Mouse (Mus musculus): Measurements from ENCODE around the gene Phf2.

Phf2 gene

DNA sequence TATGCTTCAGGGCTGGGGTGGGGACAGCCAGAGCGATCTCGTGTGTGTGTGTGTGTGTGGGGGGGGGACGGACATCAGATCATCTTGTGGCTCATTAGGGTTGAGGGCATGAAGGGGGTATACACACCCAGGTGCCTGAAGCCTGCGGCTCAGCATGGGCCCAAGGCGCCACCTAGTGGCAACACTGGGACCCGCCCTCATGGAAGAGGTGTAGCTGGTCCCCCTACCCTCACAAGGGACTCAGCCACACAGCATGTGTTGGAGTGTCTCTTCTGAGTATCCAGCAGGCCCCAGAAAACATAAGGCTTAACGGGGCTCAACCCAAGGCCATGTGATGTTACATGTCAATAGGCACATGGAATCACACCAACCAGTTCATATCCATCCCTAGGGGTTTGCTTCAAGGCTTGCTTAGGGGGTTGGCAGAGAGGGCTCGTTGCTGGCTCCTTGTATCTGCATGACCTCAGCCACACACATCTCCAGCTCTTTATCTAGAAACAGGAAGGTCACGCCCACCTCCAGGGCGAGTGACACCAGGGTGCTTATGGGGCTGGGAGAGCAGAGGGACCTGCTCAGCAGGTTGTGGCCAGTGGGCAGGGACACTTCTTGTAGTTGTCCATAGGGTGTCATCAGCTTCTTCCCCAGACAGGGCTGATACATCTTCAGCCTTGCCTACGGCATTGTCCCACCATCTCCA lies 69.9 kb downstream of the Phf2 start:
- peak; percentile 54 for DNase-seq

DNA sequence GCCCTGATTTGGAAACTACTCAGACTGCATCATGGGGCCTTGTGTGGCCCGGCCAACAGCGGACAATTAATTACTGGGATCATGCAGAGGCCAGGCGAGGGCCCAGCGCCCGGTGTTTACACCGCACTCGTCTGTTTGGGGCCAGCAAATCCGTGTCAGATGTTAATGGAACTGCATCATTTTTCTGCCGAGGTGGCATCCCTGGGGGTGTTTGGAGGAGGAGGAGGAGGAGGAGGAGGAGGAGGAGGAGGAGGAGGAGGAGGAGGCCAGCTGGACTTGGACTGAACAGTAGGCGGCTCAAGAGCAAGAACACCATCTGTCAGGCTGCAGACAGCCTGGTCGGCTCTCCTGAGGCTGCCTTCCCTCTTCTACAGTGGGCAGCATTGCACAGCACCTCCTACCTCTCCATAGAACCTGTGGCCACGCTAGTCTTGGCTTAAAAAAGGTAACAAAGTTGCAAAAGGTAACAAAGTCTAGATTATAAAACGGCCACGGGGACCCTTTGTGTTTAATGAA lies 72.6 kb downstream of the Phf2 start:
- DNase-seq = peak; percentile 70

DNA sequence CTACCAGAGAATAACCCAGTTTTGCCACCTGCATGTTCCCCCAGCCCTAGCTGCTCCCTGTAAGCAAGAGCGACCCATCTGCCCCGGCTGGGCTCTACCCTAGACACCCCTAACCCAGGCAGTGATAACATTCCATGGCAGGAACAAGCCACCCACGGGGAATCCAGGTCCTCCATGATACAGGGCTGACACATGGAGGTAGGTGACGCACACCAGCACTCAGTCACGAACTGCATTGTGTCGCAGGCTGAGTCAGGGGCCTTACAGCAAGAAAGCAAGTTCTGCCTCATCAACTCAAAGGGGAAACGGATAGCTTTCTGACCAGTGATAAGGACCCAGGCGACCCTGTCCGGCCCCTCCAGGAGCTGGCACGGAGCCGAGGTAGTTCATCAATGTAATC lies 74.0 kb downstream of the Phf2 start:
- no peak for DNase-seq

DNA sequence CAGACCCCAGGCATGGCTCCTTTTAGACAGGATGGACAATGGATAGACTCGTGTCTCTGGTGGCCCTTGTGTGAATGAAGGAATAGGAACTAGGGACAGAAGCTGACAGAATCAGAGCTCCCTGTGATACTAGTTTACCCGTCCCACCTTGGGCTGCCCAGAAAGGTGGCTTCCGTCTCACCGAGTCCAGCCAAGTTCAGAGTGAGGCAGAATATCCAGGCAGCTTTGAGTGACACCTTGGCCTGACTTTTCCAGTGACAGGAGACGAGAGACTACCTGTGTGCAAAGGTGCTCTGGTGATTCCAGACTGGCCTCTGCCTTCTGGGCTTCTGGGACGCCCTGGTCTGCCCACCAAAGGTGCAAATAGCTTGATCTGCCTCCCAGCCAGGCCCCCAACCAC lies 75.2 kb downstream of the Phf2 start:
- no peak for DNase-seq

DNA sequence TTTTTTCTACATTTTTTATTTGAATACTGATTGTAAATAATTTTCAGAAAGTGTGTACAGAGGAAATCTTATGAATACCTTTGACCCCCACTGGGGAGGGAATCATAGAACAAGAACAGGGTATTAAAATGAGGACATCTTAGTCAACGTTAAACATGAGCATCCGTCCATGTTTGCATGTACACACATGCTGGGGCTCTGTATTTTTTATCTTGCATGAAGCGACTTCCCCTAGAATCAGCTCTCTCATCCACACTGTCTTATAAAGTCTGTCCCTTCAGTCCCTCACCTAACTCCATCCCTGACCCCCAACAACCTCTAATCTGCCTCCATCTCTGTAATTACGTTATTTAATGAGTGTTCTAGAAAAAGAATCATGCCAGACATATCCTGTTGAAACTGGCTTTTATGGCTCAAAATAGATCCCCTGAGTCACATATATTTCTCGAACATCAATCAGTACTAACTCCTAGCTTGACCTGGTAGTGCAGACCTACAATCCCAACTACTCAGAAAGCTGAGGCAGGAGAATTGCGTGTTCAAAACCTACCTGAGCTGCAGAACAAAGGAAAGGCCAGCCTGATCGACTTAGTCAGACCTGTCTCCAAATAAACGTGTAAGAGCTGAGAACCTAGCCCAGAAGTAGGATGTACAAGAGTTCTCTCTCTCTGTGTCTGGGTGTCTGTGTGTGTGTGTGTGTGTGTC lies 86.2 kb downstream of the Phf2 start:
- DNase-seq = no peak

DNA sequence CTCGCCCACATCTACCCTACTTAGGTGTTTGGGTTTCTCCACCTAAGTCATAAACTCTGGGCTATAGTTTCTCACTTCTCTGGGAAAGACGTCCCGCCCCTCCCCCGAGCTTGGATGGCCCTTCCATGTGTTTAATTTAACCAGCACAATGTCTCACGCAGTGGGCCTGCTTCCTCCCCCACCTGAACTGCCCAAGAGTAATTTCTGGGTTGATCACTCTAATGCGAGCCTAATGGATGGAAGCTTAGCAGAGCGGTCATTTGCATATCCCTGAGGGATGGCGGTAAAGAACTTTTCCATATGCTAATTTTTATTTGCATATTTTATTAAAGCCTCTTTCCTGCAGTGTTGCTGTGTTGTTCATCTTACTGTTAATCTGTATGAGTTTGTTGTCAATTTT lies 86.8 kb downstream of the Phf2 start:
- no peak for DNase-seq

DNA sequence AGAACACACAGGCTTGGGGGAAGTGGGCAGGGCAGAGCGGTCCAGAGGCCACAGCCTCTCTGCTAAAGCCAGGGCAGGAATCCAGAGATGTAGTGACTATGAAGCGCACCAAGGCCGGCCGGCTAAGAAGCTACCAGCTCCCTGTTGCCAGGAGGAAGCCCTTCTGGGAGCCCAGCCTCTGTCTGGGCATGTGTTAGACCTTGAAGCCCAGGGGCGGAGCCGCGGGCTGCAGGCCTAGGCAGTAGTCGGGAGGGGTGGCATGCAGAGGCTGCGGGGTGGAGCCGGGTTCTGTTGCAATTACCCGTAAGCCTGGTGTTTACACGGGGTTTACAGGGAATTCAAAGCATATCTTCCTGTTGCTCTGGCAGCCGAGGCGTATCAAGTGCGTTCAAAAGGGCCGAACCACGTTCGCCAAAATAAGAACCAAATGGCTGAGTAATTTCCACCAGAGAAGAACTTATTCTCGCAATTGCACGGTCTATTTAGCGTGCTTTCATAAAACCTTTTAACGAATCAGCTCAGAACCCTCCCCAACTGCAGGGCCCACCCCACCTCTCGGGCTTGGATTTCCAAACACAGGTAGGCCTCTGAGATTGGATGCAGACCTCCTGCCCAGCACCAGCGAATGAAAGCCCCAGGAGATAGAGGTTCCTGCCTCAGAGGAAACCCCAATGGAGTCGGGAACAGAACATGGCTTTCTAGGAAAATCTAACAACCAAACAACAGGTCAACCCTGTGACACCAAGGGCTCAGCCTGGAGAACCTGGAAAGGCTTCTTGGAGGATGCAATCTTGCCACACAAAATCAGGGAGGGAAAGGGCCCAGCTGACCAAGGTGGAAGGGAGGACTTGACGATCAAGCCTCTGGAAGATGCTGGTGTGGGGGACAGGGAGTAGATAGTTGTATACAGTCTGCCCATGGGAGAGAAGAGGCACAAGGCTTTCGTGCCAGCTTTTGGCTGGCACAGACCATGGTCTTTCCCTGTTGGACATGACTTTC lies 87.9 kb downstream of the Phf2 start:
- no peak for DNase-seq

DNA sequence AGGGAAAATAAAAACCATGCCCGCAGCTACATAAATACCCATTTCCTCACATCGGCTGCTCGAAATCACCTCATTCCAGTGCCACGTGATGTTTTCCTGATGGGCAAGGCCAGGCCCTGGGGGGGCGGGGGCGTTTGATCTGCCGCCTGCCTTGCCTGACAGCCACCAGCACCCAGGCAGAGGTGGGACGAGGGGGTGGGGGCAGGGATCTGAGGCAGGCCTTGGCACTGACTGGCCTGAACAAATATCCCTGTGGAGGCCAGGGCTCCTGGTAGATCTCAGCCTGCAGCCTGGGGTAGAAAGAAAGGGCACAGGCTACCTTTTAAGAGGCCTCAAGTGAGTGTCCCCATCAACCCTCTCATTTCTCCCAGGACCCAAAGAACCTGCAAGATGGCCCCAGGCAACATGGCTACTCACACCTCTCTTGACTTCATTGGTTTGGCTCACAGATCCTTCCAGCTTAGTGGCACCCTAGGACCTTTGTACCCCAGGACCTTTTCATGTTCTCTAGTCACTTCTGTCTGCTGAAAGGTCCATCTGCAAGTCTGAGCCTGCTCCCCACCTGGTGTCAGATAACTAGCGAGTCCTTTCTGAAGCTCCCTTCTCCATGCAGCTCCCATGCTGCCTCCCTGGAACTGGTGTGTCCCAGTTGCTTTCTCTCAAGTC lies 90.4 kb downstream of the Phf2 start:
- no peak for DNase-seq

DNA sequence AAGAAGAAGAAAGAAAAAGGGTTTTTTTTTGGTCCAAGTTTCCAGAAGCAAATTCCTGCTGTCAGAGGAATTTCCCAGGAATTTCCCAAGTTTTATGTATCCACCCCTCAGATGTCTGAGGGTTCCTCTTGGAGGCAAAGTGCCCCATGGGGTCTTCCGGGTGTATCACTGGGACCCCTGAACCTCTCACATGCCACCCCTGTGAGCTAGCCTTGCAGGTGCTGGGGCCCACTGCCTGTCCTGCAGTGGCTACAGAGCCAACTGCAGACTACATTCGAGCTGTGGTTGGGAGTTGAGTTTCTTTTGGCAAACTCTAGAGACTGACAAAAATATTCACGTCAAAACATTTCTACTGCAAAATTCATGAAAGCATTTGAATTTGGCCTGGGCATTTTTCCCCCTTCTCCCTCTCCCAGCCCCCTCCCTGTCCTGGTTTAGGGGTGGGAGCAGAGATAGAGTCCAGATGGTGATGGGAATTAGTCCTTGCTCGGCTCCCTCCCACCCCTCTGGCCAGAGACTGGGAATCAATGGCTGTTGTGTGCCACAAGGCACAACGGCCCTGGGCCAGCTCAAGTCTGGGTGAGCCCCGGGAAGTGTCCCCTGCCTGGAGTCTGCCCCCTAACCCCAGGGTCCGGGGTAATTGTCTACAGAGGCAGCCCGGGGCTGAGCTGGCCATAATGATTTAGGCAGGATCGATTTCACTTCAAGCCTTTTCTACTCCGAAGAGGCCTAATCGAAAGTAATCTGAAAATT lies 91.2 kb downstream of the Phf2 start:
- no peak for DNase-seq

DNA sequence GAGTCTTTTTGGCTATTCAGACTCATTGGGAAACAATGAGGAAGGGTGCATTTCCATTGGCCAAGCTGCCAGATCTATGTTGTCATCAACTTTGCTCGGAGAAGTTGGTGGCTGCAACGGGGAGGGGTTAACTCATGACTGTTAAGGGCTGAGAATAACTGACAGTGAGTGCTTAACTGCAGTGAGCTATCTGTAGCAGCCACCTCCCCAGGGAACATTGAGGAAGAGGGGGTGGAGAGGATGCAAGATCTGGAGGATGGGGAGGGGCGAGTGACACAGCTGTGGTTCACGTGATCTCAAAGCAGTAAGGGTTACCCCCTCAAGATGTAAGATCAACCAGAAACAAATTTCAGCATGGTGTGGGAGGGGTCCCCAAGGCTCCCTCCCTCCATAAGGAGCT lies 92.8 kb downstream of the Phf2 start:
- DNase-seq = no peak

DNA sequence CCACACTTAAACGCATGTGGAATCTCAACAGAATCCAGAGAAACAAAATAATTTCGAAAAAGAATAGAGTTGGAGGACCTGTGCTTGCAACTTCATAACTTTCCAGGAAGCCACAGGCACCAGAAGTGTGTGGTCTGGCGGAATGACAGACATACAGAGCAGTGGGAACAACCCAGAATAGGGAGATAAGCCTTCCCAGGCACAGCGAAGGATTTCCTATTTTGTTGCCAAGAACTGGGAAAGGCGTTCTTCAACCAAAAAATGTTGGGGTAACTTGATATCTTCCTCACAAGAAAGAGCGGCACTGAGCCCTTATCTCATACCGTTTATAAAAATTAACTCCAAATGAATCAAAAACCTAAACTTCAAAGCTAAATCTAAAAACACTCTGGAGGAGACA lies 96.4 kb downstream of the Phf2 start:
- no peak for DNase-seq

DNA sequence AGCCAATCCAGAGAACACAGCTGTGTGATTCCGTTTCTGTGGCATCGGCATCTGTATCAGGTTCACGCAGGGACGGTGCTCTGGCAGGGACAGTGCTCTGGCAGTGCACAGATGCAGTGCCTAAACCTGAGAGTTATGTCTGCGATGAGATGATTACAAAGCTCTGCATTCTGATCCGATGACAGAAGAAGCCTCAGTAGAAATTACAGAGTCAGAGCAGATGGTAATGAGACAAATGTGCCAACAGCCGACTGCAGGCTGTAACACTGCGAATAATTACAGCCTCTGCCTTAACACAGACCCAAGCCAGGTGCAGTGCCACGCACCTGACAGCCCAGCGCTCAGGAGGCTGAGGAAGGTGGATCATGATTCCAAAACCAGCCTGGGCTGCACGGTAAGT lies 102.8 kb downstream of the Phf2 start:
- no peak for DNase-seq

DNA sequence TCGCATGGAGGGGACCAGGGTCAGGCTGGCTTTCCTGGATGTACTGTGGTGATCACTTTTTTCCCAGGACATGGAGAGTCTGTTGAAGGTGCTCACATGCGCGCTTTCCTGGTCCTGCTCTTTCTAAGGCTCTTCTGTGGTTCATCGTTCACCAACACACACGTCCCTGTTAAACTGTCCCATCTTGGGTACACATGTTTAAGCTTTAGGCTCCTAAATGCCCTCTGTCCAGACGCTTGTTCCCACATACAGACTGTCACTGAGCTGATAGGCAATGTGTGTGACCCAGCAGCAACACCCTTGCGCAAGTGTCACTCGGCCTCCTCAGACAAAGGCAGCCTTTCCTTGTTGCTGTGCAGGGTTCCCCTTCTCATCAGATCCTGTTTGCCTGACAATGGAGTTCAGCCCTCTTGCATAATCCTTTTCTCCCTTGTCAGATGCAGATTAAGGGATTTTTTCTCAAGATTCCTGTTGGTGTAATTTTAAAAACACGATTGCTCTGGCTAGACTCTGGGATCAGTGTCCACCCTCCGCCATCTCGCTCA lies 107.1 kb downstream of the Phf2 start:
- DNase-seq = no peak

DNA sequence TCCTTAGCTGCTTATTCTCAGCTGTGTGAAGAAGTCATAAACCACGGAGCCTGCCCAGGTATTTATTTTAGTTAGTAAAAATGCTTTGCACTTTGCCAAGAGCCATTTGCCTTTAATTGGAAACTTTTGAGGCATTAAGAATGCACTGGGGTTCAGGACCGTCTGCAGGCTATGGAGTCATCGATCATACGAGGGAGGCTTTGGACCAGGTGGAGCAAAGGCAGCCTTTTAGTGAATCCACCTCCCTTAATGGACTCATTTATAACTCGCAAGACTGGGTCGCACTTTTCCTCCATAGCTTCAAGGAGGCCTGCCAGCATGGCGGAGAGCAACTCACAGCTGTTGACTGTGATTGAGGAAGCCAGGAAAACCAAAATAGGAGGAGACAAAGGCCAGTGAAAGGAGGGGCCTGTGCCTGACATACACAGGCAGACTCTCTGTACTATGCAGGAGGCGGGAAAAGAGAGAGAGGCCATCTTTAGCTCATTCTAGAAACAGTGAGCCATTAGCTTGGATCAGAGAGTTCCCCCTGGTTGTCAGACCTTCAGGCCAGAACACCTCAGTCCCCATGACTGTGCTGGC lies 110.0 kb downstream of the Phf2 start:
- DNase-seq = no peak

DNA sequence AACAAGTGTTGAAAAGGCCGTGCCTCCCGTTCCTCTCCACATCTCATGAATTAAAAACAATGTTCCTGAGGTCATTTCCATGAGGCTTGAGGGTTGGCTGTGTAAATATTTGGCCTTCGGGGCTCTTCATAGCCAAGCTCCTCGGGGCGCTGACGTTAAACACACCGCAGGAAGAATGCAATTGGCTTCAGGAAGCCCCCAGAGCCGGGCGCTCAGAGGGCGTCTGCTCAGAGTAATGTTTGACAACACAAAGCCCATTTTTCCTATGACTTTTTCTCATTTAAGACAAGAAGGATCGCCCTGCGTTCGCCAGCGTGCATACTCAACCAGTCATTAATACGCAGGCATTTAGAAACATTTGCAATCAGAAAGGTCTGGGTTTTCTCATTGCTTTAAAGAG lies 114.2 kb downstream of the Phf2 start:
- no peak for DNase-seq

Measured in cerebellum, adult 9-11 months (tissue).